In the genomic region with DNA sequence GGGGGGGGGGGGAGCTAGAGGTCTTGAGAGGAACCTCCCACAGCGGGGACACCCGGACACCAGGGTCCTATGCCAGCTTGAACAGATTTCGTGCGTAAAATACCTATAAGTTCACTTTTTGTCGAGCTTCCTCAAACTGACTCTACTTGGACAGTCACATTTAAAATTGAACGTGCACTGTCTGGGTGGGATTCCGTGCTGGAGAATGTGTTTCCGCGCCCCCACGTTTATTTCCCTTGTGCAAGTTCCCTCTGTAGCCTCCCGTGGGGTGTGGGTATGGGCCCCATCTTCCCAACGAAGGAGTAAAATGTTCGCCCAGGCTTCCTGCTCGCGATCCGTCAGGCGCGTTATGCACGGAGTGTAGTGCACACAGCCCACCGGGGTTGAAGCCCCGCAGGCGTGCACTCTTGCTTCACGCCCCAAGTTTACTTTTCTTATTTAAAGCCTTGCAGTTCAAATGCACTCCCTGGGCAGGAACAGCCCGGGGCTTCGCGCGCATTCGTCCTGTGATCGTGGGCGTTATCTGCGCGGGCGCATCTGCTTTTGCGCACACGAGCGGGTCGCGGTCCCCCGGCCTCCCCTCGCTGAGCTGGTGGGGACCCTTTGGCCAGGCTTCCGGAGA, we compare ENCODE assay signal across 9 mouse cellular contexts.
DNase-seq lines count a peak whose midpoint lies in the region; ATAC-seq and TF ChIP-seq lines count a peak whose summit lies in the region.
"Had no signal": no experiment of that assay in that cellular context is flagged by ENCODE, and none has a peak within 500 bp of the region (broad histone marks: within the 10 kb centered on the region; RNA-seq: fewer than 3 reads in every experiment).

No protein-coding gene starts in this region.

- H3K36me3 ChIP-seq in heart, embryonic 13.5 days, result no peaks in the 10 kb centered on the region
- no peaks in the 10 kb centered on the region for H3K36me3 ChIP-seq in heart, adult 2 months (ENCODE audit: control insufficient read depth, insufficient read depth, low read length)
- no peaks in the 10 kb centered on the region for H3K36me3 ChIP-seq in hindbrain, postnatal 0 days (ENCODE audit: insufficient read depth, low read length)
- no peaks in the 10 kb centered on the region for H3K36me3 ChIP-seq in midbrain, embryonic 15.5 days (replicated peaks)

- no peak for TF ChIP-seq POLR2A in heart, adult 2 months (IDR thresholded peaks at IDR 0.05; ENCODE audit: insufficient read depth, low read depth, low read length)

- peaks cover 12% of the 10 kb centered on the region; the same call in 1 of the 2 replicates for H3K27me3 ChIP-seq in heart, embryonic 13.5 days (replicated peaks)
- 0 out of 2 replicates have a peak, but pooled peaks cover 2% of the 10 kb centered on the region for H3K27me3 ChIP-seq in heart, adult 2 months (ENCODE audit: control insufficient read depth, insufficient read depth, low read length)
- no peaks in the 10 kb centered on the region for H3K27me3 ChIP-seq in hindbrain, postnatal 0 days (ENCODE audit: insufficient read depth, low read length)
- H3K27me3 ChIP-seq in midbrain, embryonic 15.5 days (replicated peaks), result peaks cover 11% of the 10 kb centered on the region; the same call in 1 of the 2 replicates
- H3K27me3 ChIP-seq: CH12.LX had no signal

- TF ChIP-seq EP300 in heart, adult 2 months (IDR thresholded peaks at IDR 0.05; ENCODE audit: insufficient read depth, low read depth, low read length), result no peak

- ATAC-seq in heart, embryonic 13.5 days (ENCODE audit: extremely low read depth, insufficient number of reproducible peaks, low FRiP score, low TSS enrichment), result no peak
- ATAC-seq in common myeloid progenitor, adult 5-6 weeks (replicated peaks; ENCODE audit: low read depth, poor library complexity, severe bottlenecking), result 0 out of 2 replicates have a peak, but pooled peaks have one; percentile 25
- no peak for ATAC-seq in hindbrain, postnatal 0 days
- peak; percentile 67 for ATAC-seq in midbrain, embryonic 15.5 days (replicated peaks)

- peak overlapping the region; percentile 97 for H3K4me2 ChIP-seq in heart, embryonic 13.5 days
- peak overlapping the region; percentile 80 for H3K4me2 ChIP-seq in hindbrain, postnatal 0 days (ENCODE audit: low read depth, low read length)
- peak overlapping the region; percentile 92 for H3K4me2 ChIP-seq in midbrain, embryonic 15.5 days

- WGBS in heart, embryonic 13.5 days, result under 1% methylated on average over 41 of the region's 41 CpGs
- 5% methylated on average over 41 of the region's 41 CpGs for WGBS in heart, adult 2 months
- WGBS in hindbrain, postnatal 0 days, result under 1% methylated on average over 41 of the region's 41 CpGs
- under 1% methylated on average over 41 of the region's 41 CpGs for WGBS in midbrain, embryonic 15.5 days

- H3K9ac ChIP-seq in heart, embryonic 13.5 days, result peak overlapping the region; percentile 75
- no peak overlapping the region for H3K9ac ChIP-seq in heart, adult 2 months (ENCODE audit: low read depth, low read length)
- H3K9ac ChIP-seq in hindbrain, postnatal 0 days (replicated peaks; ENCODE audit: low read length), result no peak overlapping the region
- H3K9ac ChIP-seq in midbrain, embryonic 15.5 days, result peak overlapping the region; percentile 25; the same call in 1 of the 2 replicates

- DNase-seq in heart, adult 2 months, result no peak
- DNase-seq in hindbrain, postnatal 0 days (ENCODE audit: low spot score), result no peak
- DNase-seq in layer of hippocampus, postnatal 36 days, result no peak
- no peak for DNase-seq in cerebellum, adult 18-20 months
- no peak for DNase-seq in layer of hippocampus, adult 2 months (ENCODE audit: low spot score in 2 of 2)

- H3K79me2 ChIP-seq in heart, adult 2 months (replicated peaks; ENCODE audit: control insufficient read depth, insufficient read depth, low read length), result no peaks in the 10 kb centered on the region

- TF ChIP-seq CTCF in heart, adult 2 months (IDR thresholded peaks at IDR 0.05), result no peak
- no peak for TF ChIP-seq CTCF in hindbrain, postnatal 0 days (IDR thresholded peaks at IDR 0.05; ENCODE audit: low read depth)
- no peak for TF ChIP-seq CTCF in layer of hippocampus, adult 2 months (conservative IDR thresholded peaks at IDR 0.05)

- no peaks in the 10 kb centered on the region for H3K9me3 ChIP-seq in heart, embryonic 13.5 days
- no peaks in the 10 kb centered on the region for H3K9me3 ChIP-seq in hindbrain, postnatal 0 days (ENCODE audit: low read length)
- H3K9me3 ChIP-seq in midbrain, embryonic 15.5 days, result no peaks in the 10 kb centered on the region

- H3K27ac ChIP-seq in heart, embryonic 13.5 days (replicated peaks), result no peak overlapping the region
- no peak overlapping the region for H3K27ac ChIP-seq in heart, adult 2 months
- H3K27ac ChIP-seq in hindbrain, postnatal 0 days, result no peak overlapping the region
- no peak overlapping the region for H3K27ac ChIP-seq in midbrain, embryonic 15.5 days
- H3K27ac ChIP-seq in layer of hippocampus, adult 2 months, result no peak overlapping the region

- intact Hi-C loops in heart, adult 2 months (cut with DNase I), result no loop called here

- H3K4me1 ChIP-seq in heart, embryonic 13.5 days, result no peaks in the 10 kb centered on the region
- H3K4me1 ChIP-seq in heart, adult 2 months (ENCODE audit: control insufficient read depth, insufficient read depth, low read length), result no peaks in the 10 kb centered on the region
- peaks cover 3% of the 10 kb centered on the region; the same call in 1 of the 2 replicates for H3K4me1 ChIP-seq in hindbrain, postnatal 0 days (ENCODE audit: insufficient read depth, low read length)
- peaks cover 15% of the 10 kb centered on the region for H3K4me1 ChIP-seq in midbrain, embryonic 15.5 days

- peak overlapping the region; percentile 63 for H3K4me3 ChIP-seq in heart, embryonic 13.5 days
- no peak overlapping the region for H3K4me3 ChIP-seq in heart, adult 2 months
- H3K4me3 ChIP-seq in hindbrain, postnatal 0 days (ENCODE audit: low read length), result peak overlapping the region; percentile 45
- peak overlapping the region; percentile 45 for H3K4me3 ChIP-seq in midbrain, embryonic 15.5 days
- no peak overlapping the region for H3K4me3 ChIP-seq in layer of hippocampus, adult 2 months

Comparison
In these comparisons a context has a peak if more than half of its experiments do, and no peak if none do; other contexts are left out.
1. H3K4me3 ChIP-seq: peak in heart, embryonic 13.5 days (single experiment), hindbrain, postnatal 0 days (single experiment) and midbrain, embryonic 15.5 days (single experiment); none in heart, adult 2 months (single experiment) and layer of hippocampus, adult 2 months (single experiment).
2. H3K9ac ChIP-seq: peak in heart, embryonic 13.5 days (single experiment) and midbrain, embryonic 15.5 days (single experiment); none in heart, adult 2 months (single experiment) and hindbrain, postnatal 0 days (single experiment).
3. ATAC-seq: peak in common myeloid progenitor, adult 5-6 weeks (single experiment) and midbrain, embryonic 15.5 days (single experiment); none in heart, embryonic 13.5 days (single experiment) and hindbrain, postnatal 0 days (single experiment).
4. Peak in every context shown above with its lines, with median percentiles within 50 percentile points of each other: H3K4me2 ChIP-seq.